Mouse (Mus musculus) limb, embryonic 14.5 days (tissue): ENCODE results near the gene Rarres1. TPM values are rescaled to one million over a fixed set of nuclear protein-coding genes. Genes with fewer than 3 reads are reported as not detected.

Experiments used
- ATAC-seq: fragments of 200-750 bp; cut with Nextera tagmentation; 2 replicates; pipeline ENCODE4 v1.8.0; 2017; ENCODE audit warnings: low read depth, moderate number of reproducible peaks, moderate TSS enrichment; ENCODE audit not compliant: low FRiP score
- DNase-seq: peaks from one replicate; pipeline ENCODE4 v3.0.0-alpha.2; 2015; ENCODE audit warnings: low spot score
- H3K27ac ChIP-seq: fragments of 300-500 bp; sonication (generic); replicated peaks from 2 replicates; pipeline ENCODE4 v1.5.1; 2014; ENCODE audit warnings: low read depth, mild to moderate bottlenecking, low read length, moderate library complexity, mixed read lengths
- H3K27me3 ChIP-seq: fragments of 300-500 bp; sonication (generic); 2 replicates; pipeline ENCODE4 v1.6.1; 2014; ENCODE audit warnings: low read length, mixed read lengths; ENCODE audit not compliant: control insufficient read depth, insufficient read depth
- H3K36me3 ChIP-seq: fragments of 300-500 bp; sonication (generic); 2 replicates; pipeline ENCODE4 v1.6.1; 2014; ENCODE audit warnings: mild to moderate bottlenecking, low read length, moderate library complexity, mixed read lengths; ENCODE audit not compliant: control insufficient read depth, insufficient read depth
- H3K4me1 ChIP-seq: fragments of 300-500 bp; sonication (generic); 2 replicates; pipeline ENCODE4 v1.6.1; 2014; ENCODE audit warnings: antibody characterized with exemption, low read length, mixed read lengths; ENCODE audit not compliant: control insufficient read depth, insufficient read depth
- H3K4me2 ChIP-seq: fragments of 300-500 bp; sonication (generic); replicated peaks from 2 replicates; pipeline ENCODE4 v1.6.1; 2014; ENCODE audit warnings: low read depth, mild to moderate bottlenecking, low read length, moderate library complexity; ENCODE audit not compliant: severe bottlenecking
- H3K4me3 ChIP-seq: fragments of 300-500 bp; sonication (generic); replicated peaks from 2 replicates; pipeline ENCODE4 v1.5.1; 2014; ENCODE audit warnings: low read length
- H3K9ac ChIP-seq: fragments of 300-500 bp; sonication (generic); 2 replicates; pipeline ENCODE4 v1.6.1; 2014; ENCODE audit warnings: mild to moderate bottlenecking, low read depth, low read length, moderate library complexity; ENCODE audit not compliant: severe bottlenecking
- H3K9me3 ChIP-seq: fragments of 300-500 bp; sonication (generic); 2 replicates; pipeline ENCODE4 v1.6.1; 2016; ENCODE audit warnings: low read length; ENCODE audit not compliant: control insufficient read depth
- POLR2A ChIP-seq: fragments of 200-500 bp; IDR thresholded peaks from 2 replicates; pipeline ENCODE4 v1.8.0; 2012; ENCODE audit warnings: inconsistent platforms, mild to moderate bottlenecking, moderate library complexity, borderline replicate concordance; ENCODE audit not compliant: insufficient read depth, insufficient read length; ENCODE audit errors: extremely low read depth
- WGBS: fragments of 180-500 bp; shearing (Covaris S2); extraction: QIAGEN DNeasy Blood & Tissue Kit; methylation state at CpG from one replicate; pipeline ENCODE4 v1.1.7; 2014; 5-methylcytosine and 5-hydroxymethylcytosine counted together
- polyA plus RNA-seq, 2 experiments: library from polyadenylated mRNA; depleted of rRNA in 1 of 2; stranded (reverse) in 1 of 2; unstranded in 1 of 2; fragments of >200 nt; fragmentation: Nextera tagmentation in 1 of 2; extraction: Ambion mirVana in 1 of 2; gene quantifications; 2 replicates each; pipeline versions ENCODE4 v1.2.1 to v1.2.3; 2012 to 2014

Rarres1 gene
- polyA plus RNA-seq, 2 experiments = 4.1 to 7.4 TPM

DNA sequence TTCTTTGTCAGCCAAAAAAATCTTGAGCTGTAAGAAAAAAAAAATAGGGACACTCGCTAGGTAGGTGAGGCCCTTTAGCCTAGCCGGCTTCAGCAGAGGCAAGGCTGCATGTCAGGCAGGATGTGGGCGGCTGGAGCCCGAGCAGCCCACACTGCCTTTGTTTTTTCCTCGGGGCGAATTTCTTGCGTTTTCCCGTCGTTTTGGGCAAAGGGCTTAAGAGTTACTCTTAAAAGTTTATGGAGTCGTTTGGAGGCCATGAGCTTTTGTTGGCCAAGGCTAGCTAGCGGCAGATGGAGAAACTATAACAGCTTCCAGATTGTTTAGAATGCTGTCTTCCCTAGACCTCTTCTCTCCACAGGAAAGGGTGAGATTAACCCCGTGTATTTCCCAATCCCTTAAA, 52.3 kb downstream of the Rarres1 start:
- under 1% methylated on average over 12 of the region's 12 CpGs for WGBS
- peak; percentile 51 for DNase-seq
- TF ChIP-seq POLR2A = no peak
- Histone ChIP-seq H3K9me3 (no peaks in the 10 kb centered on the region), H3K36me3 (peaks cover 21% of the 10 kb centered on the region), H3K4me1 (peaks cover 10% of the 10 kb centered on the region), H3K27ac (peak overlapping the region; percentile 87), H3K4me2 (peak overlapping the region; percentile 85), H3K9ac (peak overlapping the region; percentile 79), H3K27me3 (no peaks in the 10 kb centered on the region), H3K4me3 (peak overlapping the region; percentile 65)
- ATAC-seq = peak; percentile 22; the same call in 1 of the 2 replicates

DNA sequence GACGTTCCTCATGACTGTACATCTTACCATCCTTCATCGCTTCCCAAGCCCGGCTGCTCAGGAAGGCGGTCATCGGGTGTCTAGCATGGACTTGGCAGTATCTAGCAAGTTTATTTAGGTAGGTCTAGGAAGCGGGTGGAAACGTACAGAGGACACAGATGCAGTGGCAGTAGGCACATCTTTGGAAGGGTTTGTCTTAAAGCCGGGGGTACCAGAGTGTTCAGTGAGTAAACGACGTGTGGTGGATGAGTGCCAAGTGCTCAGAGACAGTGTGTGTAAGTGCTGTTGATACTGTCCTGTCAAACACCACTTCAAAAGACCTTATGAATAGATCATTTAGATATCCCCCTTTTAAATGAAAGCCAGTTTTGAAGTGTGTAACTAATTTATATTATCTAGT, 52.7 kb downstream of the Rarres1 start:
- Histone ChIP-seq H3K4me3 (peak overlapping the region; percentile 65), H3K27ac (peak overlapping the region; percentile 87), H3K4me2 (peak overlapping the region; percentile 85), H3K27me3 (no peaks in the 10 kb centered on the region), H3K4me1 (peaks cover 10% of the 10 kb centered on the region), H3K9me3 (no peaks in the 10 kb centered on the region), H3K9ac (peak overlapping the region; percentile 79), H3K36me3 (peaks cover 20% of the 10 kb centered on the region)
- no peak for TF ChIP-seq POLR2A
- ATAC-seq (no peak), DNase-seq (no peak)
- 26% methylated on average over 10 of the region's 10 CpGs for WGBS

DNA sequence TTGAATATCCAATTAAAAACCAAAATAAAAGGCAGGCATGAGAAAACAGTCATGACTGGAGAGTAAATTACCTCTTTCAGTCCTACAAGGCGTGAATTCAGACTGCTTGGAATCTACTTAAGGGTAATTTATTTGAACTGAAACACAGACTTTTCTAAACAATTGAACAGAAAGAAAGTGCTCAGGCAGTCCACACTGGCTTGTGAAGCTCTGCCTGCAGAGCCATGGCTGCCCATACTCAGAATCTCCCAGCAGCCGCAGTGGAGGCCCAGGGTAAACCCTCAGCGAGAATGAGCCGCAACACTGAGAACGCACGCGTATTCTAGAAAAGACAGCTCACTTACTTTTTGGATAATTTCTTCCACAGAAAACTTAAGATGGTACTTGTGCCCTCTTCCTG, 53.3 kb downstream of the Rarres1 start:
- ATAC-seq (no peak), DNase-seq (no peak)
- no peak overlapping the region for H3K27ac ChIP-seq
- no peaks in the 10 kb centered on the region for H3K27me3 ChIP-seq
- H3K4me1 ChIP-seq = peaks cover 10% of the 10 kb centered on the region
- WGBS = 79% methylated on average over 7 of the region's 7 CpGs
- TF ChIP-seq POLR2A = no peak
- H3K4me3 ChIP-seq = peak overlapping the region; percentile 65
- peak overlapping the region; percentile 85 for H3K4me2 ChIP-seq
- H3K9me3 ChIP-seq = no peaks in the 10 kb centered on the region
- H3K9ac ChIP-seq = no peak overlapping the region; the same call in 1 of the 2 replicates
- H3K36me3 ChIP-seq = peaks cover 22% of the 10 kb centered on the region

DNA sequence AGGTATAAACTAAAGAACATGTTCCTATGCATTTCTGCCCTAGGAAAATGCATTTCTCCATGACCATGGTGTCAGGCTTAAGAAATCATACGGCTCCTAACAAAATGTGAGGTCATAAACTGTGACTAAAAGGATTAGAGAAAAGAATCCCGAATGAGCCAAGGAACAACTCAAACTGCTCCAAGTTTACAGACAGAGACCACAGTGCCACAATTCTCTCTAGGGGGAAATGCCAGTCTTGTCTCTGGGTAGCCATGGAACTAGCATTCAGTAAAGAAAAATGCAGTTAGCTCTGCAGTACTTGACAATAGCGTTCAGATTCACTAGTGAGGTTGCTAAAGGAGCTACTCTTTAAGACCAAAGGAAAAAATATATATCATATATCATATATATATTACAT, 55.4 kb downstream of the Rarres1 start:
- DNase-seq = no peak

DNA sequence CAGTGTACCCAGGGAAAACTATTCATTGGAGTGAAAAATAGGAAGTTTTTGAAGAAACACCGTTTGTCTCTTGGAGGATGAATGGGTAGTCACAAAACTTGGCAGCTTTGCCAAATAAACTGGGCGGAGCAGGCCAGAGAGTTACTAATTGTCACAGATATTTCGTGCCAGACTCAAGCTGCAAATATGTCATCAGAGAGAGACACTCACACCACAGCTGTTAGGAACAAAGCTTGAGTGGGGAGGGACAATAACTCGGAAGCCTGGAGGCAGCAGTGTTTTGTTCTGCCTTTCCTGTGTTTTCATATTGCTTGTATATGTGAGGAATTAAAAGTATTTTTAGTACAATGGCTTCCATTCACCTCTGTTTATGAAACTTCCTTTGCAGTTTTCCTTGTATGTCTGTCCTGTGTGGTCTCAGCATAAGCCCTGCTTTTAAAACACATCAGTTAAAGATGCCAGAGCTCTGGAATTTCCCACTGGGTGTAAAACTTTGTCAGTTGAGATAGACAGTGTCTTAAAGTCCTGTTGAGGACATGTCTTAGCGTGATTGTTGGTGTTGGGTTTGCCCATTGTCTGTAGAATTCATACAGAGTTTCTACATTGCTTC, 64.6 kb downstream of the Rarres1 start:
- H3K9ac ChIP-seq = no peak overlapping the region
- no peaks in the 10 kb centered on the region for H3K4me1 ChIP-seq
- no peak for DNase-seq
- TF ChIP-seq POLR2A = no peak
- no peak overlapping the region for H3K27ac ChIP-seq
- ATAC-seq = no peak
- H3K4me3 ChIP-seq = no peak overlapping the region
- WGBS = 85% methylated on average over 5 of the region's 5 CpGs
- H3K9me3 ChIP-seq = no peaks in the 10 kb centered on the region
- no peaks in the 10 kb centered on the region for H3K27me3 ChIP-seq
- no peak overlapping the region for H3K4me2 ChIP-seq
- peaks cover 65% of the 10 kb centered on the region for H3K36me3 ChIP-seq

More for the DNA sequence above, 55.4 kb downstream of the Rarres1 start:
- Histone ChIP-seq H3K9me3 (no peaks in the 10 kb centered on the region), H3K36me3 (peaks cover 42% of the 10 kb centered on the region), H3K4me3 (no peak overlapping the region), H3K27ac (no peak overlapping the region), H3K4me1 (peaks cover 10% of the 10 kb centered on the region), H3K27me3 (no peaks in the 10 kb centered on the region), H3K9ac (no peak overlapping the region), H3K4me2 (no peak overlapping the region)
- 92% methylated on average over 3 of the region's 3 CpGs for WGBS
- TF ChIP-seq POLR2A = no peak
- ATAC-seq = no peak
